Mouse (Mus musculus) forebrain, embryonic 13.5 days (tissue): ENCODE data around the gene Adamts10. TPM values are rescaled to one million over a fixed set of nuclear protein-coding genes. Genes with fewer than 3 reads are reported as not detected.

Experiments used
- ATAC-seq: fragments of 200-750 bp; cut with Nextera tagmentation; 2 replicates; pipeline ENCODE4 v1.8.0; 2017
- H3K27ac ChIP-seq: fragments of 300-500 bp; sonication (generic); 2 replicates; pipeline ENCODE4 v1.5.1; 2015; ENCODE audit warnings: inconsistent platforms, mild to moderate bottlenecking, moderate library complexity
- H3K27me3 ChIP-seq: fragments of 300-500 bp; sonication (generic); 2 replicates; pipeline ENCODE4 v1.6.1; 2015; ENCODE audit warnings: mild to moderate bottlenecking, inconsistent platforms
- H3K36me3 ChIP-seq: fragments of 300-500 bp; sonication (generic); 2 replicates; pipeline ENCODE4 v1.6.1; 2015; ENCODE audit warnings: mild to moderate bottlenecking, inconsistent platforms; ENCODE audit not compliant: poor library complexity, severe bottlenecking
- H3K4me1 ChIP-seq: fragments of 300-500 bp; sonication (generic); 2 replicates; pipeline ENCODE4 v1.6.1; 2015; ENCODE audit warnings: inconsistent platforms
- H3K4me2 ChIP-seq: fragments of 300-500 bp; sonication (generic); 2 replicates; pipeline ENCODE4 v1.6.1; 2015; ENCODE audit warnings: inconsistent platforms, mild to moderate bottlenecking, moderate library complexity
- H3K4me3 ChIP-seq: fragments of 300-500 bp; sonication (generic); 2 replicates; pipeline ENCODE4 v1.5.1; 2015; ENCODE audit warnings: mild to moderate bottlenecking, inconsistent platforms
- H3K9ac ChIP-seq: fragments of 300-500 bp; sonication (generic); 2 replicates; pipeline ENCODE4 v1.6.1; 2015; ENCODE audit warnings: mild to moderate bottlenecking, inconsistent platforms
- H3K9me3 ChIP-seq: fragments of 300-500 bp; sonication (generic); replicated peaks from 2 replicates; pipeline ENCODE4 v1.6.1; 2016; ENCODE audit warnings: inconsistent platforms
- WGBS: fragments of 180-500 bp; shearing (Covaris S2); methylation state at CpG from one replicate; pipeline ENCODE4 v1.1.7; 2015; 5-methylcytosine and 5-hydroxymethylcytosine counted together
- polyA plus RNA-seq: library from polyadenylated mRNA; unstranded; fragments of >200 nt; fragmentation: Nextera tagmentation; extraction: Ambion mirVana; gene quantifications from 2 replicates; pipeline ENCODE4 v1.2.1, GENCODE M21; 2015

The Adamts10 gene
- polyA plus RNA-seq, 1 experiment from 2014 or later, result 36.5 TPM

DNA sequence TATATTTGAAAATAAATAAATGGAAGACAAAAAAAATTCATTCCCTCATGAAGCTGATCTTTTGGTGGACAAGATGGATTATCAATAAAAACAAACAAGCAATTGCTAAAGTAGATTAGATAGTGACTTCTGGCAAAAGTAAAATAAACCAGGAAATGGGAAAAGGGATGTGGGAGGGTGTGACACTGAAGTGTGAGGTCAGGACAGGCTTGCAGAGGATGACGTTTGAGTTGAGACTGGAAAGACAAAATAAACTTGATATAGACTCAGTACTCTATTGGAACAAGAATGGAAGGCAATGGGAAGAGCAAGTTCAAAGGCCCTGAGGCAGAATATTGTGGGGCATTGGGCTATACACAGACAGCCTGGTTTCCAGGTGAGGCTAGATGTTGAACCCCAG, 3.6 kb upstream of the Adamts10 start:
- H3K36me3 ChIP-seq, result no peaks in the 10 kb centered on the region
- H3K4me2 ChIP-seq, result no peak overlapping the region
- peaks cover 19% of the 10 kb centered on the region for H3K4me1 ChIP-seq
- H3K9me3 ChIP-seq, result no peaks in the 10 kb centered on the region
- WGBS, result 74% methylated on average over 1 of the region's 1 CpGs
- H3K27ac ChIP-seq, result no peak overlapping the region
- no peak for ATAC-seq
- H3K9ac ChIP-seq, result no peak overlapping the region
- no peak overlapping the region for H3K4me3 ChIP-seq
- H3K27me3 ChIP-seq, result no peaks in the 10 kb centered on the region

DNA sequence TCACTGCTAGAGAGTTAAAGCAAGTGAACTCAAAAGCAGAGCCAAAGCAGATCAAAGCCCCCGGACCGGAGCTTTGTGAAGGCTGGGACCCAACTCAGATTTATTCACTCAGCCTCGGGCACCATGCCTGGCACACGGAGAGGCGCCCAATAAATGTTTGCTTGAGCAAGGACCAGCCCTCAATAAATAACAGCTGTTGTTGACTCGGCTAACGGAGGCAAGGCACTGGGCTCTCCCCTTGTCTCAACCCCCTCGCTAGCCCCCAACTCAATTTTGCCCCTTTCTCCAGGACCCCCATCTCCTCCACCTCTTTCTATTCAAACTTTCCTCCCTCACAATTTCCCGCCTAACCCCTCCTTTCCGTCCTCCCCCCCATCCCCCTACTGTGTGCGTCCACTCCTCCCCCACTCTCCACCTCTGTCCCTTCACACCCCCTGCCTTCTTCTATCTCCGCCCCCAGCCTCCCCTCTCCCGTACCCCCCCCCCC, 530 bp upstream of the Adamts10 start:
- Histone ChIP-seq H3K27ac (peak overlapping the region; percentile 70), H3K4me1 (peaks cover 29% of the 10 kb centered on the region), H3K36me3 (peaks cover 5% of the 10 kb centered on the region; the same call in 1 of the 2 replicates), H3K27me3 (no peaks in the 10 kb centered on the region), H3K4me3 (peak overlapping the region; percentile 73), H3K9me3 (no peaks in the 10 kb centered on the region), H3K9ac (peak overlapping the region; percentile 79), H3K4me2 (peak overlapping the region; percentile 73)
- 3% methylated on average over 11 of the region's 13 CpGs for WGBS
- peak; percentile 57 for ATAC-seq

DNA sequence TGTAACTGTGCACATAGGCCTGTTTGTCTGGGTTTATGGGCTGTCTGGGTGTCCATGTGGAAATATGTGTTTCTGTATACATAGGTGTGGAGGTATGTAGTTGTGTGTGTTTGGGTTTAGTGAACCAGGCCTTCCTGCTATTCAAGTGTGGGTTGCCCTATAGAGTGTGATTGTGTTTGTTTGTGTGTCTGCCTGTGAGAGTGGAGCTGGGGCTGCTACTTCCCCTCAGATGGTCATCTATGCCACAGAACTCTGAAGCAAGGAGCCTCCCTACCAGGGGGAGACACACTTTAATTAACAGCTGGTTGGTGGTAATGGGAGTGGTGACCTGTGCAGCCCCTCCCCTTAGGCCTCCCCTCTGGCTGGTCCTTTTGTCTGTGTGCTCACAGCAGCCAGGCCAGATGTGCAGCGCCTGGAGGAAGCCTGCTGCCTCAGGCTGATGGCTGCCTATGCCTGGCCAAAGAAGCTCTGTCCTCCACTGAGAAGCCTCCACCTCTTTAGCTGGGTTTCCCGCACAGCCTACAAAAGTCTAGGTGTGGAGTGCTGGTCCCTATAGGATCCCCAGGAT, 886 bp downstream of the Adamts10 start:
- Histone ChIP-seq H3K9ac (peak overlapping the region; percentile 79), H3K27ac (peak overlapping the region; percentile 70), H3K4me3 (peak overlapping the region; percentile 73), H3K27me3 (no peaks in the 10 kb centered on the region), H3K4me1 (peaks cover 29% of the 10 kb centered on the region), H3K36me3 (peaks cover 19% of the 10 kb centered on the region), H3K9me3 (no peaks in the 10 kb centered on the region), H3K4me2 (peak overlapping the region; percentile 73)
- peak; percentile 33 for ATAC-seq
- 4% methylated on average over 2 of the region's 2 CpGs for WGBS

DNA sequence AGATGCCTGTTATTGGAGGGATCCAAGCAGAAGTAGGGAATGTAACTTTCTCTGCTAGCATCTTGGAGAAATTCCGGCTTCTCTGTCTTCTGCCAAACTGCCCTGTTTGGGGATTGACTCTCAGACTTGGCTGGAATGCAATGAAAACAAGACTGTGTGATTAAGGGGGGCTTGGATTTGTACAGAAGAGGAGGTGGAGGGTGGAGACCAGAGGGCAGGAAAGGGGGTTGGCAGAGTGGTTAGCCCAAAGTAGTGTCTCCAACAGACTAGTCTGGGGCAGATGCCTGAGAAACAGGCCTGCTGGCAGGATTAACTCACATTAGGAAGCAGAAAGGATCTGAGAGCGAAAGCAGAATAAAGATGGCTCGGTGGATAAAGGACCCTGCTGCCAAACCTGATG, 2.5 kb downstream of the Adamts10 start:
- no peaks in the 10 kb centered on the region for H3K27me3 ChIP-seq
- no peak overlapping the region for H3K27ac ChIP-seq
- peaks cover 29% of the 10 kb centered on the region for H3K4me1 ChIP-seq
- 65% methylated on average over 3 of the region's 3 CpGs for whole genome bisulfite sequencing
- ATAC-seq, result no peak
- peaks cover 36% of the 10 kb centered on the region for H3K36me3 ChIP-seq
- H3K4me3 ChIP-seq, result no peak overlapping the region
- H3K4me2 ChIP-seq, result no peak overlapping the region
- H3K9me3 ChIP-seq, result no peaks in the 10 kb centered on the region
- H3K9ac ChIP-seq, result no peak overlapping the region

DNA sequence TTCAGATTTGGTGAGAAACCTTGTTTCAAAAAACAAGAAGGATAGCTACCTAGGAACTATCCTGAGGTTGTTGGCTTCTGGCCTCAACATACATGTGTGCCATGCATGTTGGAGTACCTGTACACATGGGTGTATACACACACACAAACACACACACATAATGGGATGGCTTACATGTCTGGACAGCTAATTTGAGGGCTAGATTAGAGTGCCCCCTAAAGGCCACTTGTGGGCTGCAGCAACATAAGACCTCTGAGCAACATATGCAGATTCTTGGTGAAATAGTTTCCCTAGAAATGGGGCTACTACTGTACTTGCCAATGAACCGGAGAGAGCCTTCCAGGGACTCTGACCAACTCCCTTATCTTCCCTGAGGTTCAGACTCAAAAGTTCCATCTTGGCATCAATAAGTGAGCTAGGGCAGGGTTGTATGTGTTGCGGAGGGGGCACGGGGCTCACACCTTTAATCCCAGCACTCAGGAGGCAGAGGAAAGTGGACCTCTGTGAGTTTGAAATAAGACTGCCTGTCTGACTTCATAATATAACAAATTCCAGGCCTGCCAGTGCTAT, 15.2 kb downstream of the Adamts10 start:
- H3K4me3 ChIP-seq, result no peak overlapping the region
- H3K27me3 ChIP-seq, result no peaks in the 10 kb centered on the region
- no peak overlapping the region for H3K27ac ChIP-seq
- no peak for ATAC-seq
- no peaks in the 10 kb centered on the region for H3K9me3 ChIP-seq
- H3K9ac ChIP-seq, result no peak overlapping the region
- no peak overlapping the region for H3K4me2 ChIP-seq
- no peaks in the 10 kb centered on the region for H3K4me1 ChIP-seq
- 93% methylated on average over 3 of the region's 3 CpGs for WGBS
- H3K36me3 ChIP-seq, result peaks cover 58% of the 10 kb centered on the region

DNA sequence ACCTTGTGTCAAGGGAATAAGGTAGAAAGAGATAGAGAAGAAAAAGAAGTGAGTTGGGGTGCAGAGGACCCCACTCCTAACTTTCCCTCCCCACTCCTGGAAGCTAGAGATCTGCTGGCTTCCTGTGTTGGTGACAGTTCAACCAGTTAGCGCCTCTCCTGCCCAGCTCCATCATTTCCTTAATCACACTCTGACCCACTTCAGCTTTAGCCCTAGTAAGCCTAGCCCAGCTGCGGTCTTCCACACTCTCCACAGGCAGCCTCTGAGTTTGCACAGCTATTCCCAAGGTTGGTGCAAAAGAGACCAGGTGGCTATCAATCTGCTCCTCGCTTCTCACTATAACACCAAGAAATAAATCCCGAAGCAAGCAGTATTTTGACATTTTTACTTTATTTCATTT, 15.9 kb downstream of the Adamts10 start:
- ATAC-seq, result no peak
- no peak overlapping the region for H3K27ac ChIP-seq
- H3K9ac ChIP-seq, result no peak overlapping the region
- no peaks in the 10 kb centered on the region for H3K4me1 ChIP-seq
- H3K27me3 ChIP-seq, result no peaks in the 10 kb centered on the region
- H3K9me3 ChIP-seq, result no peaks in the 10 kb centered on the region
- 96% methylated on average over 4 of the region's 4 CpGs for WGBS
- peaks cover 57% of the 10 kb centered on the region for H3K36me3 ChIP-seq
- no peak overlapping the region for H3K4me3 ChIP-seq
- H3K4me2 ChIP-seq, result no peak overlapping the region

DNA sequence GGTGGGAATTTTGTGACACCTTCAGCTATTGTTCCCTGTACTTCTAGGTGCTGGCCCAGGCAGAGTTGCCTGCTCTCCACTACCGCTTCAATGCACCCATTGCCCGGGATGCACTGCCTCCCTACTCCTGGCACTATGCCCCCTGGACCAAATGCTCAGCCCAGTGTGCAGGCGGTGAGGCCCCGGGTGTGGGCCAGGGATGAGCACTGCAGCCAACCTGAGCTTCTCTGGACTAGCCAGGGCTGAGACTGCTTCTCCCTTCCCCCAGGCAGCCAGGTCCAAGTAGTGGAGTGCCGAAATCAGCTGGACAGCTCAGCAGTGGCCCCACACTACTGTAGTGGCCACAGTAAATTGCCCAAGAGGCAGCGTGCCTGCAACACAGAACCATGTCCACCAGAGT, 25.2 kb downstream of the Adamts10 start:
- no peak overlapping the region for H3K4me2 ChIP-seq
- H3K9me3 ChIP-seq, result no peaks in the 10 kb centered on the region
- ATAC-seq, result no peak
- no peak overlapping the region for H3K9ac ChIP-seq
- H3K27ac ChIP-seq, result no peak overlapping the region
- H3K27me3 ChIP-seq, result no peaks in the 10 kb centered on the region
- WGBS, result 88% methylated on average over 6 of the region's 6 CpGs
- no peaks in the 10 kb centered on the region for H3K4me1 ChIP-seq
- H3K36me3 ChIP-seq, result peaks cover 57% of the 10 kb centered on the region
- no peak overlapping the region for H3K4me3 ChIP-seq

DNA sequence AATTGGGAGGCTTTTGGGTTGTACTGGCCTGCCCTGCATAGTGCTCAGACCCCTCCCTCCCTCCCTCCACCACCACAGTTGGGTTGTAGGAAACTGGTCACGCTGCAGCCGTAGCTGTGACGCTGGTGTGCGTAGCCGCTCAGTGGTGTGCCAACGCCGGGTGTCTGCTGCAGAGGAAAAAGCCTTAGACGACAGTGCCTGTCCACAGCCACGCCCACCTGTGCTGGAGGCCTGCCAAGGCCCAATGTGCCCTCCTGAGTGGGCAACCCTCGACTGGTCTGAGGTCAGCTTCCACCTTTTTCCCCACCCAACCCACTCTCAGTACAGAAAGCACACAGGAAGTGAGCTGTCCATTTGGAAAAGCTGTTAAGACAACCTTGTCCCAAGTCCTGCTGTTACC, 26.4 kb downstream of the Adamts10 start:
- ATAC-seq, result no peak
- no peak overlapping the region for H3K4me3 ChIP-seq
- H3K27me3 ChIP-seq, result no peaks in the 10 kb centered on the region
- H3K4me1 ChIP-seq, result no peaks in the 10 kb centered on the region
- no peak overlapping the region for H3K4me2 ChIP-seq
- 89% methylated on average over 10 of the region's 10 CpGs for WGBS
- peaks cover 48% of the 10 kb centered on the region for H3K36me3 ChIP-seq
- no peak overlapping the region for H3K27ac ChIP-seq
- H3K9ac ChIP-seq, result no peak overlapping the region
- H3K9me3 ChIP-seq, result no peaks in the 10 kb centered on the region

DNA sequence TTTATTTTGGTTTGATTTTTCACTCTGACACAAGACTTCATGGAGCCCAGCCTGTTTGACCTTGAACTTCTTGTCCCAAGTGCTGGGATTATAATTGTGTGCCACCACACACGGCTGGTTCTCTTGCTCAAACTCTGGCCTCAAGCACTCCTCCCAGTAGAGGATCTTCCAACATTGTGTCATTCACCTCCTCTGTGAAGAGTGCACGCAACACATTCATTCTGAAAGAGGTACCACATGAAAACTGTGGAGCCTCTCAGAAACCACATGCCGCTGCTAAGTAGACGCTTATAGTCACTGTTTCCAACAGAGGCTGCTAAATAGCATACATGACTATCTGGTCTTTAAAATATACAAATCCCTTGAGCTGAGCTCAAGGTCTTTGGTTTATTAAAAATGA, 28.1 kb downstream of the Adamts10 start:
- no peaks in the 10 kb centered on the region for H3K9me3 ChIP-seq
- ATAC-seq, result no peak
- H3K9ac ChIP-seq, result no peak overlapping the region
- H3K4me2 ChIP-seq, result no peak overlapping the region
- 94% methylated on average over 4 of the region's 4 CpGs for WGBS
- H3K36me3 ChIP-seq, result peaks cover 38% of the 10 kb centered on the region
- no peak overlapping the region for H3K27ac ChIP-seq
- H3K4me1 ChIP-seq, result no peaks in the 10 kb centered on the region
- no peaks in the 10 kb centered on the region for H3K27me3 ChIP-seq
- no peak overlapping the region for H3K4me3 ChIP-seq

DNA sequence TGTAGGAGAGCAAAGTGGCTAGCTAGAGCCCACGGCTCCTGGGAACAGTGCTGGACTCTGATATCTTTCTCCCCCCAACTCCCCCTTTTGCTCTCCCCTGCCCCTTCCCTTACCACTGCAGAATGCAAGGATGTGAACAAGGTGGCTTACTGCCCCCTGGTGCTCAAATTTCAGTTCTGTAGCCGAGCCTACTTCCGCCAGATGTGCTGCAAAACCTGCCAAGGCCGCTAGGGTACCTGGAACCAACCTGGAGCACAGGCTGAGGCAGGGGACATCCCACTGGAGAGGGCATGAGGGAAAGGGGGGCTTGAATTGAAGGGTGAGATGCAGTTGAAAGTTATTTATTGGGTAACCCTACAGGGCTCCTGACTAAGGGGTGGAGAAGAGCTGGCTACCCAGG, 29.0 kb downstream of the Adamts10 start:
- Histone ChIP-seq H3K4me2 (no peak overlapping the region), H3K9me3 (no peaks in the 10 kb centered on the region), H3K4me1 (no peaks in the 10 kb centered on the region), H3K36me3 (peaks cover 38% of the 10 kb centered on the region), H3K9ac (no peak overlapping the region), H3K4me3 (no peak overlapping the region), H3K27ac (no peak overlapping the region), H3K27me3 (no peaks in the 10 kb centered on the region)
- 53% methylated on average over 4 of the region's 4 CpGs for WGBS
- ATAC-seq, result no peak

DNA sequence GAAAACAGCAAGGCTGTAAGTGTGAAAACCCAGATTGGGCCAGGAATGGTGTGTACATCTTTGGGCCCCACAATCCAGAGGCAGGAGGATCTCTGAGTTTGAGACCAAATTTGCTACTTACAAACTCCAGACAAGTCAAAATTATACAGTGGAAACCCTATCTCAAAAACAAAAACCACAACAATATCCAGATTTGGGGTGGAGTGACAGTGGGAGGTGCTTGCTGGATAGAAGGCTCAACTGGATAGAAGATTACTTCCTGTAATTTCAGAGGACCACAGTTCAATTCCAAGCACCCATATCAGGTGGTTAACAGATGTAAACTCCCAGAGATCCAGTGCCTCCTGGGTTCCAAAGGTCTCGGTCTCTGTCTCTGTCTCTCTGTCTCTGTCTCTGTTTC, 30.5 kb downstream of the Adamts10 start:
- 94% methylated on average over 1 of the region's 1 CpGs for WGBS
- Histone ChIP-seq H3K9ac (no peak overlapping the region), H3K4me1 (no peaks in the 10 kb centered on the region), H3K27me3 (no peaks in the 10 kb centered on the region), H3K4me2 (no peak overlapping the region), H3K36me3 (peaks cover 23% of the 10 kb centered on the region), H3K4me3 (no peak overlapping the region), H3K27ac (no peak overlapping the region), H3K9me3 (no peaks in the 10 kb centered on the region)
- no peak for ATAC-seq

DNA sequence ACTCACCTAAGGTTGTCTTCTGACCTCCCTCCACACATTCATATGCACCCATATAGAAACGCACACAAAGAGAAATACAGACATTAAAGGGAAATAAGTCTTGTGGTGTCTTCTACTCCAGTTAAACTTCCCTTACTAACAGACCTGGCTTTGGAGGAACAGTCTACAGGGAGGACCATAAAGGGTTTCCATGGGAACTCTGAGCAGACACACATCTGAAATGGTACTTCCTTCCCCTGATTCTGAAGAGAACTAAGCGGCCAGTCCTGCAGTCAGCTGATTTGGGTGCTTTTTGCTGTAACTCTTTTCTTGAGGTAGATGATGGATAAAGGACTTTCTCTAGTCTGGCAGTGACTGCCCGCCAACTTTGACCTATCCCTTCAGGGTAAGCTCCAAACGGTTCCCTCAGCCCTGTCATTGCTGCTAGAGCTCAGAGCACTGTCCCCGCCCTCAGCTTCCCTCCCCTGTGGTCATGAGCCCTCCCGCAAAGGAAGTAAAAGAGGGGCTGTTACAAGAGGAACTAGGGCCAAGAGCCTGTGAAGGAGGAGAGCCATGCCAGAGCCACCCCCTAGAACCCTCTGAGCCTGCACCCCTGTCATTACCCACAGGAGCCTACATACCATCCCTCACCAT, 31.3 kb downstream of the Adamts10 start, which contains the start of gene Myo1f:
Gene Myo1f, plus strand, starts transcription at position 485 of the 633 bp plus-strand sequence.
- no peak for ATAC-seq
- WGBS, result 50% methylated on average over 6 of the region's 6 CpGs
- Histone ChIP-seq H3K9me3 (no peaks in the 10 kb centered on the region), H3K4me1 (no peaks in the 10 kb centered on the region), H3K4me2 (no peak within 1 kb of the TSS), H3K27me3 (no peaks in the 10 kb centered on the region), H3K27ac (no peak within 1 kb of the TSS), H3K4me3 (no peak within 1 kb of the TSS), H3K9ac (no peak within 1 kb of the TSS), H3K36me3 (peaks cover 15% of the 10 kb centered on the region)
